Mouse (Mus musculus) left cerebral cortex, adult 18-20 months (tissue): Measurements from ENCODE around the gene Adh7. TPM values are rescaled to one million over a fixed set of nuclear protein-coding genes. Genes with fewer than 3 reads are reported as not detected.

Source experiments
- DNase-seq, 2 experiments: peaks; one replicate each; pipeline ENCODE4 v3.0.0; 2021 to 2022; ENCODE audit warnings: low spot score in 2 of 2, mixed read lengths in 1 of 2
- total RNA-seq, 2 experiments: library from RNA; stranded (reverse); gene quantifications; 2 replicates each; pipeline ENCODE4 v1.2.3; 2021

Adh7 gene
- total RNA-seq, 2 experiments from 2014 or later = not detected

GRCm38 (mm10) chr3:138222952-138223351 lies 5.4 kb downstream of the Adh7 start:
- peak; percentile 42 to 63 for DNase-seq

- no peak for DNase-seq
Observed at GRCm38 (mm10) chr3:138224363-138224954, 6.9 kb downstream of the Adh7 start.

GRCm38 (mm10) chr3:138225331-138225730 lies 7.8 kb downstream of the Adh7 start:
- no peak for DNase-seq

- DNase-seq = no peak
Observed at GRCm38 (mm10) chr3:138225853-138226252, 8.3 kb downstream of the Adh7 start.

GRCm38 (mm10) chr3:138226476-138226875 lies 8.9 kb downstream of the Adh7 start:
- DNase-seq = no peak

GRCm38 (mm10) chr3:138227082-138227481 lies 9.5 kb downstream of the Adh7 start:
- no peak for DNase-seq

- DNase-seq = no peak
Observed at GRCm38 (mm10) chr3:138227782-138228181, 10.2 kb downstream of the Adh7 start.

GRCm38 (mm10) chr3:138229448-138229847 lies 11.9 kb downstream of the Adh7 start:
- no peak for DNase-seq

GRCm38 (mm10) chr3:138230266-138230665 lies 12.7 kb downstream of the Adh7 start:
- DNase-seq = no peak

- DNase-seq = no peak
Observed at GRCm38 (mm10) chr3:138231531-138231930, 14.0 kb downstream of the Adh7 start.

- no peak for DNase-seq
Observed at GRCm38 (mm10) chr3:138236546-138237163, 19.1 kb downstream of the Adh7 start.

GRCm38 (mm10) chr3:138238046-138238445 lies 20.5 kb downstream of the Adh7 start:
- DNase-seq = no peak

- no peak for DNase-seq
Observed at GRCm38 (mm10) chr3:138239461-138239860, 21.9 kb downstream of the Adh7 start.

- no peak for DNase-seq
Observed at GRCm38 (mm10) chr3:138240411-138240810, 22.9 kb downstream of the Adh7 start.

- no peak for DNase-seq
Observed at GRCm38 (mm10) chr3:138240942-138241341, 23.4 kb downstream of the Adh7 start.

GRCm38 (mm10) chr3:138241371-138241770 lies 23.8 kb downstream of the Adh7 start:
- no peak for DNase-seq

GRCm38 (mm10) chr3:138242021-138242726 lies 24.6 kb downstream of the Adh7 start:
- no peak for DNase-seq

GRCm38 (mm10) chr3:138242933-138243332 lies 25.4 kb downstream of the Adh7 start:
- no peak for DNase-seq

GRCm38 (mm10) chr3:138244338-138244874 lies 26.8 kb downstream of the Adh7 start:
- DNase-seq = no peak

GRCm38 (mm10) chr3:138246511-138247020 lies 29.0 kb downstream of the Adh7 start:
- DNase-seq = no peak

- no peak for DNase-seq
Observed at GRCm38 (mm10) chr3:138247241-138247640, 29.7 kb downstream of the Adh7 start.

- DNase-seq = no peak
Observed at GRCm38 (mm10) chr3:138248011-138248410, 30.5 kb downstream of the Adh7 start.
